Mouse (Mus musculus): ENCODE results near the gene Fgf22.

GRCm38 (mm10) chr10:79766001-79766507, 11.2 kb downstream of the Fgf22 start:
- TF ChIP-seq CTCF (IDR thresholded peaks at IDR 0.05; ENCODE audit: low read depth, low read length) (no peak), POLR2A (IDR thresholded peaks at IDR 0.05; ENCODE audit: extremely low read depth, insufficient read depth, low read length) (no peak)

Measured in liver, adult 2 months (tissue).